Mouse (Mus musculus): ENCODE measurements around the gene Pla2g4c. TPM values are rescaled to one million over a fixed set of nuclear protein-coding genes. Genes with fewer than 3 reads are reported as not detected.

Gene Pla2g4c
- total RNA-seq, 2 experiments from 2014 or later, result 0.10 TPM; not detected in 1

GRCm38 (mm10) chr7:13330575-13330974, 6.1 kb downstream of the Pla2g4c start:
- no peak for DNase-seq
- intact Hi-C loops (cut with DNase I), result no loop called here

- intact Hi-C loops (cut with DNase I), result no loop called here
- no peak for DNase-seq
Observed at GRCm38 (mm10) chr7:13355943-13356342, 31.5 kb downstream of the Pla2g4c start.

GRCm38 (mm10) chr7:13380588-13380987, 56.1 kb downstream of the Pla2g4c start:
- DNase-seq, result no peak
- intact Hi-C loops (cut with DNase I), result no loop called here

GRCm38 (mm10) chr7:13397832-13398231, 73.4 kb downstream of the Pla2g4c start, which contains the start of gene Cabp5:
Gene Cabp5 (plus strand): TSS chr7:13398132.
- intact Hi-C loops (cut with DNase I), result no loop called here
- DNase-seq, result no peak

Other genes starting within 250 kb of the Pla2g4c start
- gene Vmn1r85, start 229.5 kb upstream of the Pla2g4c start, total RNA-seq (2021), result not detected
- gene Vmn1r86, start 204.7 kb upstream of the Pla2g4c start, total RNA-seq (2021), result not detected
- gene Vmn1r87, start 184.5 kb upstream of the Pla2g4c start, total RNA-seq (2021), result not detected
- under 1 TPM; 0.07 TPM for gene Vmn1r88, start 165.1 kb upstream of the Pla2g4c start, total RNA-seq (2021)
- not detected for gene Vmn1r89, start 111.6 kb upstream of the Pla2g4c start, total RNA-seq (2021)
- gene Lig1, start 47.4 kb upstream of the Pla2g4c start, total RNA-seq (2021), result 1 to 10 TPM; 4.9 to 7.0 TPM
- gene Zswim9, start 45.9 kb upstream of the Pla2g4c start, total RNA-seq (2021), result 1 to 10 TPM; 5.9 to 6.4 TPM
- gene Cabp5, start 73.5 kb downstream of the Pla2g4c start, total RNA-seq (2021), result not detected
- not detected for gene Bsph1, start 126.2 kb downstream of the Pla2g4c start, total RNA-seq (2021)
- gene Bsph2, start 246.4 kb downstream of the Pla2g4c start, total RNA-seq (2021), result not detected